Mouse (Mus musculus) MEL (cell line): ENCODE results near the gene Olfr707. TPM values are rescaled to one million over a fixed set of nuclear protein-coding genes. Genes with fewer than 3 reads are reported as not detected.

Experiments
- DNase-seq: peaks from one replicate; pipeline ENCODE4 v3.0.0; 2011; ENCODE audit warnings: low read depth, low spot score
- H3K27ac ChIP-seq: 2 replicates; pipeline ENCODE4 v1.5.1; 2012; ENCODE audit warnings: low read depth, mild to moderate bottlenecking, control low read depth, low read length, moderate library complexity; ENCODE audit not compliant: control insufficient read depth
- H3K27me3 ChIP-seq, 2 experiments: fragments of 150-350 bp in 1 of 2; sonication (generic) in 1 of 2; 2 replicates each; pipeline ENCODE4 v1.6.1; 2012; ENCODE audit warnings: low read length in 2 of 2, mild to moderate bottlenecking in 2 of 2, improper control_type of control experiment in 1 of 2, moderate library complexity in 1 of 2; ENCODE audit not compliant: insufficient read depth in 2 of 2, control insufficient read depth in 1 of 2
- H3K36me3 ChIP-seq, 2 experiments: 2 replicates each; pipeline ENCODE4 v1.6.1; 2012 to 2014; ENCODE audit warnings: low read length in 2 of 2, improper control_type of control experiment in 1 of 2, inconsistent platforms in 1 of 2, mild to moderate bottlenecking in 1 of 2; ENCODE audit not compliant: insufficient read depth in 2 of 2, control insufficient read depth in 1 of 2
- H3K4me1 ChIP-seq, 2 experiments: fragments of 150-350 bp in 1 of 2; sonication (generic) in 1 of 2; 2 replicates each; pipeline ENCODE4 v1.6.1; 2012; ENCODE audit warnings: low read length in 2 of 2, improper control_type of control experiment in 1 of 2, mild to moderate bottlenecking in 1 of 2; ENCODE audit not compliant: insufficient read depth in 2 of 2, control insufficient read depth in 1 of 2
- H3K4me3 ChIP-seq, 2 experiments: fragments of 150-350 bp in 1 of 2; sonication (generic) in 1 of 2; 2 replicates each; pipeline ENCODE4 v1.5.1; 2012; ENCODE audit warnings: low read depth in 2 of 2, low read length in 2 of 2, mild to moderate bottlenecking in 2 of 2, moderate library complexity in 2 of 2, control low read depth in 1 of 2, improper control_type of control experiment in 1 of 2; ENCODE audit not compliant: control insufficient read depth in 1 of 2, insufficient read depth in 1 of 2
- H3K79me2 ChIP-seq: 2 replicates; pipeline ENCODE4 v1.6.1; 2012; ENCODE audit warnings: mild to moderate bottlenecking, low read length, moderate library complexity; ENCODE audit not compliant: control insufficient read depth, poor library complexity, insufficient read depth
- H3K9ac ChIP-seq: 2 replicates; pipeline ENCODE4 v1.6.1; 2012; ENCODE audit warnings: low read depth, mild to moderate bottlenecking, control low read depth, low read length, moderate library complexity; ENCODE audit not compliant: control insufficient read depth, poor library complexity, severe bottlenecking
- H3K9me3 ChIP-seq: fragments of 150-350 bp; sonication (generic); replicated peaks from 2 replicates; pipeline ENCODE4 v1.6.1; 2012; ENCODE audit warnings: mild to moderate bottlenecking, low read length, improper control_type of control experiment, moderate library complexity; ENCODE audit not compliant: insufficient read depth
- CHD1 ChIP-seq: IDR thresholded peaks from 2 replicates; pipeline ENCODE4 v1.6.1; 2012; ENCODE audit warnings: low read depth, mild to moderate bottlenecking, inconsistent platforms, low read length, improper control_type of control experiment
- CTCF ChIP-seq, 3 experiments: IDR thresholded peaks in 2 of 3; conservative IDR thresholded peaks in 1 of 3; 2 replicates each; pipeline ENCODE4 v1.5.1; 2011 to 2012; ENCODE audit warnings: low read length in 3 of 3, low read depth in 2 of 3, mild to moderate bottlenecking in 2 of 3, improper control_type of control experiment in 1 of 3, inconsistent platforms in 1 of 3, mixed read lengths in 1 of 3, moderate library complexity in 1 of 3; ENCODE audit not compliant: control insufficient read depth in 1 of 3, insufficient read depth in 1 of 3, poor library complexity in 1 of 3, severe bottlenecking in 1 of 3
- E2F4 ChIP-seq: IDR thresholded peaks from 2 replicates; pipeline ENCODE4 v1.6.1; 2011; ENCODE audit warnings: low read depth, low read length, improper control_type of control experiment, borderline replicate concordance
- ETS1 ChIP-seq: IDR thresholded peaks from 2 replicates; pipeline ENCODE4 v1.6.1; 2012; ENCODE audit warnings: low read depth, mild to moderate bottlenecking, inconsistent platforms, low read length, improper control_type of control experiment, moderate library complexity
- HCFC1 ChIP-seq: IDR thresholded peaks from 2 replicates; pipeline ENCODE4 v1.6.1; 2012; ENCODE audit warnings: low read depth, mild to moderate bottlenecking, inconsistent platforms, low read length, improper control_type of control experiment, moderate library complexity
- KAT2A ChIP-seq: conservative IDR thresholded peaks from 2 replicates; pipeline ENCODE4 v1.6.1; 2012; ENCODE audit warnings: low read depth, low read length, improper control_type of control experiment, inconsistent platforms
- MAFK ChIP-seq: IDR thresholded peaks from 2 replicates; pipeline ENCODE4 v1.6.1; 2011; ENCODE audit warnings: low read depth, mild to moderate bottlenecking, low read length, improper control_type of control experiment, borderline replicate concordance
- MEF2A ChIP-seq: IDR thresholded peaks from 2 replicates; pipeline ENCODE4 v1.6.1; 2014; ENCODE audit warnings: low read depth, mild to moderate bottlenecking, inconsistent platforms, low read length, improper control_type of control experiment; ENCODE audit not compliant: poor library complexity, insufficient replicate concordance, severe bottlenecking; ENCODE audit errors: extremely low read depth
- MYC ChIP-seq: IDR thresholded peaks from 2 replicates; pipeline ENCODE4 v1.6.1; 2011; ENCODE audit warnings: low read depth, mild to moderate bottlenecking, low read length, improper control_type of control experiment, moderate library complexity
- NRF1 ChIP-seq: IDR thresholded peaks from 2 replicates; pipeline ENCODE4 v1.6.1; 2014; ENCODE audit warnings: low read depth, mild to moderate bottlenecking, inconsistent platforms, low read length, improper control_type of control experiment, moderate library complexity; ENCODE audit not compliant: poor library complexity, insufficient read depth, severe bottlenecking
- POLR2A ChIP-seq, 2 experiments: IDR thresholded peaks; 2 replicates each; pipeline ENCODE4 v1.6.1; 2011 to 2012; ENCODE audit warnings: low read length in 2 of 2, mild to moderate bottlenecking in 2 of 2, control low read depth in 1 of 2, improper control_type of control experiment in 1 of 2, low read depth in 1 of 2, moderate library complexity in 1 of 2; ENCODE audit not compliant: control insufficient read depth in 1 of 2, insufficient read depth in 1 of 2, poor library complexity in 1 of 2
- POLR2AphosphoS2 ChIP-seq: IDR thresholded peaks from 2 replicates; pipeline ENCODE4 v1.6.1; 2011; ENCODE audit warnings: low read length, improper control_type of control experiment
- RAD21 ChIP-seq: IDR thresholded peaks from 2 replicates; pipeline ENCODE4 v1.6.1; 2011; ENCODE audit warnings: mild to moderate bottlenecking, low read depth, low read length, improper control_type of control experiment
- RCOR1 ChIP-seq: IDR thresholded peaks from 2 replicates; pipeline ENCODE4 v1.6.1; 2012; ENCODE audit warnings: low read depth, mild to moderate bottlenecking, inconsistent platforms, low read length, improper control_type of control experiment
- SIN3A ChIP-seq: IDR thresholded peaks from 2 replicates; pipeline ENCODE4 v1.6.1; 2012; ENCODE audit warnings: low read length, improper control_type of control experiment, inconsistent platforms
- TCF12 ChIP-seq: IDR thresholded peaks from 2 replicates; pipeline ENCODE4 v1.6.1; 2014; ENCODE audit warnings: low read depth, mild to moderate bottlenecking, inconsistent platforms, low read length, improper control_type of control experiment, moderate library complexity
- UBTF ChIP-seq: IDR thresholded peaks from 2 replicates; pipeline ENCODE4 v1.6.1; 2012; ENCODE audit warnings: low read depth, mild to moderate bottlenecking, inconsistent platforms, low read length, improper control_type of control experiment, moderate library complexity, borderline replicate concordance; ENCODE audit not compliant: insufficient read depth
- USF2 ChIP-seq, 2 experiments: IDR thresholded peaks; 2 replicates each; pipeline ENCODE4 v1.6.1; 2011 to 2012; ENCODE audit warnings: improper control_type of control experiment in 2 of 2, low read length in 2 of 2, borderline replicate concordance in 1 of 2, inconsistent platforms in 1 of 2, low read depth in 1 of 2, mild to moderate bottlenecking in 1 of 2; ENCODE audit not compliant: insufficient read depth in 1 of 2
- ZC3H11A ChIP-seq: IDR thresholded peaks from 2 replicates; pipeline ENCODE4 v1.6.1; 2012; ENCODE audit warnings: low read depth, mild to moderate bottlenecking, inconsistent platforms, low read length, improper control_type of control experiment
- ZKSCAN1 ChIP-seq: IDR thresholded peaks from 2 replicates; pipeline ENCODE4 v1.6.1; 2012; ENCODE audit warnings: low read depth, mild to moderate bottlenecking, inconsistent platforms, low read length, improper control_type of control experiment, moderate library complexity
- ZMIZ1 ChIP-seq: IDR thresholded peaks from 2 replicates; pipeline ENCODE4 v1.6.1; 2012; ENCODE audit warnings: low read depth, mild to moderate bottlenecking, inconsistent platforms, low read length, improper control_type of control experiment, moderate library complexity
- ZNF384 ChIP-seq: IDR thresholded peaks from 2 replicates; pipeline ENCODE4 v1.6.1; 2012; ENCODE audit warnings: low read depth, mild to moderate bottlenecking, inconsistent platforms, low read length, improper control_type of control experiment
- polyA plus RNA-seq, 2 experiments: library from polyadenylated mRNA; stranded (reverse) in 1 of 2; unstranded in 1 of 2; fragments of >175 nt in 1 of 2; fragments of >200 nt in 1 of 2; gene quantifications; 2 replicates each; pipeline versions ENCODE4 v1.2.1 to v1.2.4; 2012; ENCODE audit warnings: low replicate concordance in 2 of 2, low read depth in 1 of 2; ENCODE audit not compliant: insufficient read length in 2 of 2, insufficient read depth in 1 of 2, missing spikeins in 1 of 2
- total RNA-seq: library from RNA; depleted of rRNA; stranded (reverse); fragments of 300-350 nt; gene quantifications from 2 replicates; pipeline ENCODE4 v1.2.3, GENCODE M21; 2012

The Olfr707 gene
- total and polyA plus RNA-seq, 3 experiments = not detected

GRCm38 (mm10) chr7:106862885-106863284 lies 38.2 kb downstream of the Olfr707 start, which contains the start of gene Olfr704:
Gene Olfr704 (plus strand): TSS chr7:106863185.
- H3K9ac ChIP-seq = no peak within 1 kb of the TSS
- H3K27me3 ChIP-seq = no peaks in the 10 kb centered on the region
- no peak for TF ChIP-seq E2F4
- no peak for TF ChIP-seq RCOR1
- no peak for TF ChIP-seq ZKSCAN1
- no peak for TF ChIP-seq ZNF384
- TF ChIP-seq ZMIZ1 = no peak
- no peak for TF ChIP-seq POLR2AphosphoS2
- TF ChIP-seq SIN3A = no peak
- no peak for TF ChIP-seq ZC3H11A
- TF ChIP-seq MYC = no peak
- no peak for TF ChIP-seq ETS1
- H3K79me2 ChIP-seq = no peaks in the 10 kb centered on the region
- no peaks in the 10 kb centered on the region for H3K36me3 ChIP-seq
- H3K4me1 ChIP-seq = no peaks in the 10 kb centered on the region
- H3K9me3 ChIP-seq = no peaks in the 10 kb centered on the region
- DNase-seq = no peak
- no peak within 1 kb of the TSS for H3K4me3 ChIP-seq
- no peak within 1 kb of the TSS for H3K27ac ChIP-seq

DNA sequence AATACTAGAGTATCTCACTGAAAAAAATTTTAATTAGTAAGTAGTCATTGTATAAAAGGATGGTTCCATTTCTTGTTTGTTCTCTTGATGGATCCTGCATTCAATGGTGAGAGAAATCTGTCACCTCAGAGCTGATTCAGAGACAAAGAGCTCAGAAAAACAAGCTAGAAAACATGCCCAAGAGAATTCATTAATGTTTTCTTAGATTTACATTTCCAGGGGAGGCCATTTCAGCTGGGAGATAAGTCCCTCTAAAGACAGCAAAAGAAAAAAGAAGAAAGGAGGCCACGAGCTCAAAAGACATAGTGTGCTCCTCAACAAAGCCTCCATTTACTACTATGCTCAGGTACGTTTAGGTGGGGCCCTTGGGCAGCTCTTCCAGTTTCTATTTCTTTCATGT lies 58.0 kb downstream of the Olfr707 start, which contains the start of gene Olfr703:
Olfr703 (plus strand) TSS at position 301 of the 400 bp plus-strand sequence.
- no peaks in the 10 kb centered on the region for H3K4me1 ChIP-seq
- no peaks in the 10 kb centered on the region for H3K36me3 ChIP-seq
- TF ChIP-seq UBTF (no peak), POLR2A (IDR thresholded peaks at IDR 0.05; ENCODE audit: control insufficient read depth in 1 of 2, insufficient read depth in 1 of 2, low read depth in 1 of 2, low read length in 2 of 2, poor library complexity in 1 of 2) (no peak), HCFC1 (no peak), CTCF (IDR thresholded peaks at IDR 0.05 in 2 of 3, conservative IDR thresholded peaks at IDR 0.05 in 1 of 3; ENCODE audit: control insufficient read depth in 1 of 3, insufficient read depth in 1 of 3, low read depth in 2 of 3, low read length in 3 of 3, poor library complexity in 1 of 3, severe bottlenecking in 1 of 3) (no peak), MEF2A (no peak), RAD21 (no peak), TCF12 (no peak), MYC (no peak), NRF1 (no peak), ZNF384 (no peak), KAT2A (no peak), ZMIZ1 (no peak), MAFK (no peak), ZC3H11A (no peak), ZKSCAN1 (no peak), CHD1 (no peak), RCOR1 (no peak), USF2 (IDR thresholded peaks at IDR 0.05; ENCODE audit: borderline replicate concordance in 1 of 2, insufficient read depth in 1 of 2, low read depth in 1 of 2, low read length in 2 of 2) (no peak)
- no peak within 1 kb of the TSS for H3K27ac ChIP-seq
- H3K27me3 ChIP-seq = no peaks in the 10 kb centered on the region
- no peaks in the 10 kb centered on the region for H3K9me3 ChIP-seq
- no peaks in the 10 kb centered on the region for H3K79me2 ChIP-seq
- no peak for DNase-seq
- H3K4me3 ChIP-seq = no peak within 1 kb of the TSS
- H3K9ac ChIP-seq = no peak within 1 kb of the TSS
